Mouse (Mus musculus) brown adipose tissue, adult 24 weeks (tissue): ENCODE measurements around the gene Dgka. TPM values are rescaled to one million over a fixed set of nuclear protein-coding genes. Genes with fewer than 3 reads are reported as not detected.
"Not testable (repeated sequence)": the region's sequence is repeated elsewhere in the genome, so short reads cannot be mapped to it uniquely, and the experiment has no call there.

Experiments used
- H3K27ac ChIP-seq: fragments of 200-500 bp; replicated peaks from 2 replicates; pipeline ENCODE4 v1.5.1; 2012; ENCODE audit warnings: low read depth, mild to moderate bottlenecking, low read length
- H3K4me1 ChIP-seq: fragments of 200-500 bp; 2 replicates; pipeline ENCODE4 v1.6.1; 2012; ENCODE audit warnings: low read length, mixed read lengths; ENCODE audit not compliant: control insufficient read depth, insufficient read depth, insufficient read length
- H3K4me3 ChIP-seq: fragments of 200-500 bp; 2 replicates; pipeline ENCODE4 v1.5.1; 2012; ENCODE audit warnings: low read depth, mild to moderate bottlenecking, low read length, moderate library complexity; ENCODE audit not compliant: insufficient read depth
- polyA plus RNA-seq: library from polyadenylated mRNA; stranded (reverse); fragments of >200 nt; gene quantifications from 2 replicates; pipeline ENCODE4 v1.2.4, GENCODE M21; 2012; ENCODE audit not compliant: missing spikeins, insufficient read depth, insufficient read length

The Dgka gene
- polyA plus RNA-seq, 1 experiment = 6.0 TPM

DNA sequence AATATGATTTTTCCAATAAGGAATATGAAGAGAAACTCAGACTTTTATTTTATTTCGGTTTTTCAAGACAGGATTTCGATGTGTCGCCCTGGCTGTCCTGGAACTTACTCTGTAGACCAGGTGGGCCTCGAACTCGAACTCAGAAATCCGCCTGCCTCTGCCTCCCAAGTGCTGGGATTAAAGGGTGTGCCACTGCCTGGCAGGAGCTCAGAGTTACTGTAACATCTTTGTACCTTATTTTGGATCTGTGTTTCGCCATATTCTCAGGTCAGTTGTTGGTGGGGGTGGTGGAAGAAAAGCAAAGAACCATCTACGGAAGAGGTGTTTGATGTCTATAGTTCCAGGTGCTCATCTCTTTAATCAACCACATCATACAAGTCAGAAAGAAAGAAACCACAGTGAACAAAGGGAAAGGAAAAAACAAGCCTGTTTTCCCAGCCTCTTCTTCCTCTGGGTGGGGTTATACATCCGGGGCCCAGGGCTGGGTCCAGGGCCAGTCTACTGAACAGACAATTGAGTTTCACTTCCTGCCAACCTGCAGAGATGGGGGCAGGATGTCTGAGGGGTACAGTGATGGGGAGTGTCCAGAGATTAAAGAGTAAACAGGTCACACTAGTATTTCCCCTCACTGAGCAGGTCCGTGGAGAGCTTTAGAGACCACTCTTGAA lies 1.4 kb upstream of the Dgka start:
- H3K27ac ChIP-seq = peak overlapping the region; percentile 43
- peaks cover 17% of the 10 kb centered on the region; the same call in 1 of the 2 replicates for H3K4me1 ChIP-seq
- H3K4me3 ChIP-seq = no peak overlapping the region

DNA sequence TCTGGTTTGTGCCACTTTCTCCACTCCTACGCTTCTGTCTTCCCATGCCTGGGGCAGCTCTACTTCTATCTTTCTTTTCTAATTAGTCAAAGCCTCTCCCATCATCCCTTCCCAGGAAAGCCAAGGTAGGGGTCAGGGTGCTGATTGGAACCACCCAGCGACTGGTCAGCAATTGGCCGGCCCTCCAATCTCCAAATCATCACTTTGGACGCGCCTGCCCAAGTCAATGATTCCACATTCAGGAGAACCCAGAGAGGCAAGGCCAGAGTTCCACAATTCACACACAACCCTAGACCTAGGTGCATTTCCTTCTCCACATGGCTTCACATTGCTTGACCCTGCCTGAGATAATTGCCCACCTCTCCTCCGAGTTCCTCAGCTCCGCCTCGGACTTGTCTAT lies 444 bp downstream of the Dgka start:
- H3K4me3 ChIP-seq = peak overlapping the region; percentile 98
- peak overlapping the region; percentile 70 for H3K27ac ChIP-seq
- H3K4me1 ChIP-seq = peaks cover 17% of the 10 kb centered on the region; the same call in 1 of the 2 replicates

DNA sequence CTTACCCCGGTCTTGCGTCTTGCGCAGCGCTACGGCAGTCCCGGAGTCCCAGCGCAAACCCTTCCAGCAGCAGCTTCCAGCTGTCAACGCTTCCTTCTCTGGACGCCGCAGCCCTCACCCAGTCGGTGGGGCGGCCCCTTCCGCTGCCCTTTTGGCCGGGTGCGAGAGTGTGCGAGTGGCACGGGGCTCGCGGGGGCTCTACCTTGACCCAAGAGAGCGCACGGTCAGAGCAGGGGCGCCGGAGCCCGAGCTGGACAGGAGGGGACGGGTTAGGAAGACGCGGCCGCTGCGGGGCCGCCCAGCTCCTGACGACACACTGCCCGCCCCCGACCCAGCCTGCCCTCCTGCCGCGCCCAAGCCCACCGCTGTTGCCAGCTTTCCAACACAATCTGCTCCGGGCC lies 864 bp downstream of the Dgka start:
- Histone ChIP-seq H3K4me1 (peaks cover 17% of the 10 kb centered on the region; the same call in 1 of the 2 replicates), H3K27ac (peak overlapping the region; percentile 70), H3K4me3 (peak overlapping the region; percentile 98)

DNA sequence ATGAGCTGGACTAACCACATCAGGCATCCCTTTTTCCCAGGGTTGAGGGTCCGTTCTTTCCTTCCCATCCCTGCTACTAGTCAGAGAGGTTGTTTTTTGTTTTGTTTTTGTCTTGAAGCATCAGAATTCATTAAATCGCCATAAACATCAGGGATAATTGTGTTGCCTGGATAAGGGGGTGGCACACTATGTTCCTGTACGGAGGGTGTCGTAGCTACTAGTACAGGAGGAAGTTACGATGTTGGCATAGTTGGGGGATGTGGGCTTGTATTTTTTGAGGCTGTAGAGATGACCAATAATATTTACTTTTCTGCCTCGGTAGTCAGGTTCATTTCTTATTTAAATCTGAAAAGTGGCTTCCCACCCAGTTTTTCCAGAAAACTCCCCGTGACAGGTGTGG lies 1.4 kb downstream of the Dgka start:
- H3K4me1 ChIP-seq = peaks cover 17% of the 10 kb centered on the region; the same call in 1 of the 2 replicates
- peak overlapping the region; percentile 98 for H3K4me3 ChIP-seq
- H3K27ac ChIP-seq = peak overlapping the region; percentile 70

DNA sequence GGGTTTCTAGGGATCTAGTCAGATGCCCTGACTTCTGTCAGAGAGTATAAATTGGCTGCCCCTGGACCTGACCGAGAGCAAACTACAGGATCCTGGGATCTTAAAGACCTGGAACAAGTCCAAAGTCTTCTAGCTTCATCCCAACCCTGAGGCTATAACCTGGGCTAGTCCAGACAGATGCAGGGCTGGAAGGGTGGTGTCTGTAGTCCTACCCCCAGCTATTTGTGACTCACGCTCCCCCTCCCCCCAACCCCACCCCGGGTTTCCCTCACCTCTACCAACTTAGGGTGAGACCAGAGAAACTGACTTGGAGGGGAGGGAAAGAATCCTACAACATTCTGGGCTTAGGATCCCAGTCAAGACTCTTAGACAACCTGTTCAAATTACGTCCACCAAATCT lies 2.0 kb downstream of the Dgka start:
- Histone ChIP-seq H3K27ac (no peak overlapping the region), H3K4me3 (peak overlapping the region; percentile 98), H3K4me1 (peaks cover 17% of the 10 kb centered on the region)

DNA sequence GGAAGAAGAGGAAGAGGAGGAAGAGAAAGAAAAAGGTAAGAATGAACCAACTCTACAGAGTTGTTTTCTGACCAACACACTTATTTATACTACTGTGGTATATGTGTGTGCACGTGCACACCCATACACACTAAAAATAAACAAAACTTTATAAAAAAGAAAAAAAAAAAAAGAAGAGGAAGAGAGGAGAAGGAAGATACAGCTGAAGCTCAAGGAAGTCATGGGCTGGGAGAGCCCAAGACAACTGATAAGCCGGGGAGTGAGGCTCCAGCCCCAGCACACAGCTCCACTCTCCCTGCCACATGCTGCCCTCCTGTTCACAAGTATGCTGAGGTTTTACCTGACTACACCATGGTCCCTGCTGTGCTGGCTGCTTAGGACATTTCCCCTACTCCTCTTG lies 4.4 kb downstream of the Dgka start:
- no peak overlapping the region for H3K27ac ChIP-seq
- H3K4me3 ChIP-seq = no peak overlapping the region
- H3K4me1 ChIP-seq = peaks cover 9% of the 10 kb centered on the region

DNA sequence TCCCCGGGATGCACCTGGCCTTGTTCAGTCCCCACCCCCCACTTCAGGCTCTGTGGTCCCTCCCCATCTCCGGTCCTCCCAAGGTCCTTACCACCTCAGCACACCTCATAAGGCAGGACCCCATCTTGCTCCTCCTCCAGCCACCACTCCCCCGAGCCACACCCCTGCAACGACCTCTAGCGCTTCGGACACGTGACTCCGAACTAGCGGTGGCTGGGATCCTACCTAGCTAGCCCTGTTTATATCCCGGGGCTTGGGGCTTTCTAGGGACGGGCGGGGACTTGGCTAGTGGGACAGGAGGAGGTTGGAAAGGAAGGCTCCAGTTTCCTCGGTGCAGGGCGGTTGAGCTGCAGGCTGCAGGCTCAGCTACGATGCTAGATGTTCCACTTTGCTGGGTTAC lies 7.2 kb downstream of the Dgka start:
- Histone ChIP-seq H3K27ac (no peak overlapping the region), H3K4me3 (0 out of 2 replicates have a peak overlapping the region, but pooled peaks have one; percentile 3), H3K4me1 (no peaks in the 10 kb centered on the region; the same call in 1 of the 2 replicates)

DNA sequence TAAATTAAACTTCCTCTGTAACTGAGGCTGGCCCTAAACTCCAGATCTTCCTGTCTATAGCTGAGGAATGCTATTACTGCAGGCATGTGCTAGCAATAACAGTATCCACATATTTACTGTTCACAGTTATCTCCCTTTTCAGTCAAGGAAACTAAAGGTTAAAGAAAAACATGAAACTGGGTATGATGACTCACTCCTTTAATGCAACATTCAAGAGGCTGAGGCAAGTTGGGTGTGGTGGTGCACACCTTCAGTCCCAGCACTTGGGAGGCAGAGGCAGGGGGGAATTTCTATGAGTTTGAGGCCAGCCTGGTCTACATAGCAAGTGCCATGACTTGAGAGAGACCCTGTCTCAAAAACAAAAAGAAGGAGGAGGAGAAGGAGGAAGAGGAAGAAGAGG lies 12.7 kb downstream of the Dgka start:
- Histone ChIP-seq H3K4me1 (no peaks in the 10 kb centered on the region), H3K4me3 (no peak overlapping the region), H3K27ac (no peak overlapping the region)

DNA sequence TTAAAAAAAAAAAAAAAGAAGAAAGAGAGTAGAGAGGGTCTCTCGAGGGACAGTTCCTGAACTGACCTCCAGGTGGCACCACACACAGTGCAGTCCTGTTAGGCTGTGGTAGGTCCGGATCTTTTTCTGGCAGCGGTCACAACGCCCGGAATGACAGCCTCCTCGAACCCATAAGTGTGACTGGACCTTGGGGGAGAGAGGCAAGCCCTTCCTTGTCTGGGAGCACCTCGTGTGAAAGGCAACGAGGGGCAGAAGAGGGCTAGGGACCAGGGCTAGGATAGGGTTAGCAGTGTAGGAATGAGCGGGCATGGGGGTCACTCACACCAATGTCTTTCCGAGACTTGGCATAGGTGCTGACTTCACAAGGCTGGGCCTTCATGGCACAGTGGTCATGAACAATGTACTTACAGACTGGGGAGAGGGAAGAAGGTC lies 13.6 kb downstream of the Dgka start:
- H3K4me3 ChIP-seq = no peak overlapping the region
- no peaks in the 10 kb centered on the region for H3K4me1 ChIP-seq
- H3K27ac ChIP-seq = no peak overlapping the region

DNA sequence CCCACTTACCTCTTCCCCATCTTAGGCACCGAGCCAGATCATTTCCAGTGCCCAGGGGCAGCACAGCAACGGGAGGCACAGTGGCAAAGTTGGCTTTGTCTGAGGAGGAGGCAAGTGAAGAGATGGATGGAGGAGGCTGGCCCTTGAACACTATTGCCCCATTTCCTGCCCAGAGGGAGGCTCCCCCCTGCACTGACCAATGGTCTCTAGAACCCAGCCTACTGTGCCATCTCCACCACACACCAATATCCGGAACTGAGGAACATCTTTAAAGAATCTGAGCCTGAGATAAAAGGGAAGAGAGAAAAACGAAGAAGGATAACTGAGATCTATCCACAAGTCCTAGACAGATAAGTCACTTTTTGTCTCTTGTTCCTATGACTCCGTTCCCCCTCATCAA lies 16.6 kb downstream of the Dgka start:
- Histone ChIP-seq H3K4me1 (no peaks in the 10 kb centered on the region), H3K4me3 (no peak overlapping the region), H3K27ac (no peak overlapping the region)

DNA sequence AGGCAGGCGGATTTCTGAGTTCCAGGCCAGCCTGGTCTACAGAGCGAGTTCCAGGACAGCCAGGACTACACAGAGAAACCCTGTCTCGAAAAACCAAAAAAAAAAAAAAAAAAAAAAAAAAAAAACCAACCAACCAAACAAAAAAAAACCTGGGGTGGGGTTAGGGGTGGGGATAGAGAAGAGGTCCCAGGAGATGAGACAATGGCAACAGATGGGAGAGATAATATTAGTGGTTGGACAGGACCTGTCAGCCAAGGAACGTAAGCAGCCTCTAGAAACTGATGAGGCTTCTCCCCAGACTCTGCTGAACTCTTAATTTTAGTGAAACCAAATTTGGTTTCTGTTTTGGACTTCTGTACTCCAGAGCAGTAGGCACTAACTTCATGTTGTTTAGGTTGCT lies 19.2 kb downstream of the Dgka start:
- not testable (repeated sequence) for H3K4me1 ChIP-seq, H3K4me3 ChIP-seq, H3K27ac ChIP-seq

DNA sequence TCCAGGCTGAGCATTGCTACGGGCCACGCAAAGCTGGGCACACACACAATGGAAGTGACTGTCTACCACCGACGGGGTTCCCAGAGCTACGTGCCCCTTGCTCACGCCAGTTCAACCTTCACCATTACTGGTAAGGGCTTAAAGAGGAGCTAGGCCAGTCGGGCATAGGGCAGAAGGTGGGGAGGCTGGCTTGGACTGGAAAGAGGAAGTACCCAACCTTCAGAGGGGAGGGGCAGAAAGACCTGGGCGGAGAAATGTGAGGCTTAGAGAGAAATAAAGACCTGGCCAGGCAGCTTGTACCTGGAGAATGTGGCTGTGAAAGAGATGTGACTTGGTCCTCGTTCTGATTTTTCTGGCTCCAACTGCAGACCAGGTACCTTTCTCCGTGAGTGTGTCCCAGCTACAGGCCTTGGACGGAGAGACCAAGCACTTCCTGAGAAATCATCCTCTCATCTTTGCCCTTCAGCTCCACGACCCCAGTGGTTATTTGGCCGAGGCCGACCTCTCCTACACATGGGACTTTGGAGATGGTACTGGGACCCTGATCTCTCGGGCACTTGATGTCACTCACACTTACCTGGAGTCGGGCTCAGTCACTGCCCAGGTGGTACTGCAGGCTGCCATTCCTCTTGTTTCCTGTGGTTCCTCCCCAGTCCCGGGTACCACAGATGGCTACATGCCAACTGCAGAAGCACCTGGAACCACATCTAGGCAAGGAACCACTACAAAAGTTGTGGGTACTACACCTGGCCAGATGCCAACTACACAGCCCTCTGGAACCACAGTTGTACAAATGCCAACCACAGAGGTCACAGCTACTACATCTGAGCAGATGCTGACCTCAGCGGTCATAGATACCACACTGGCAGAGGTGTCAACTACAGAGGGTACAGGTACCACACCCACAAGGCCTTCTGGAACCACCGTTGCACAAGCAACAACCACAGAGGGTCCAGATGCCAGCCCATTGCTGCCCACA lies 28.8 kb downstream of the Dgka start:
- Histone ChIP-seq H3K4me3 (no peak overlapping the region), H3K4me1 (no peaks in the 10 kb centered on the region), H3K27ac (no peak overlapping the region)

DNA sequence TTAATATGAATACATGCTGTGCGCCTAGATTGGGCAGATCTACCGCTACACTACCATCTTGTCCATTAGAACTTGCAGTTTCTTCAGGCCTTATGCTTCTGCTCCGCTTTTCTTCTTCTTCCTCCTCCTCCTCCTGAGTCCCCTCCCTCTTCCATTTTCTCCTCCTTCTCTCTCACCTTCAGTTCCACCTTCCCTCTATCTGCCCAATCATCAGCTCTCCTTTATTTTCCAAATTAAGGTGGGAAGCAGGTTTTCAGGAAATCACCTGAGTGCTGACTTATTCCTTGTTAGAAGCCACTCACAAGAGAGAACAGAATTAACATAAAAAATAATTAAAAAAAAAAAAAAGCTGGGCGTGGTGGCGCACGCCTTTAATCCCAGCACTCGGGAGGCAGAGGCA lies 33.3 kb downstream of the Dgka start:
- H3K4me3 ChIP-seq, H3K4me1 ChIP-seq, H3K27ac ChIP-seq: not testable (repeated sequence)

DNA sequence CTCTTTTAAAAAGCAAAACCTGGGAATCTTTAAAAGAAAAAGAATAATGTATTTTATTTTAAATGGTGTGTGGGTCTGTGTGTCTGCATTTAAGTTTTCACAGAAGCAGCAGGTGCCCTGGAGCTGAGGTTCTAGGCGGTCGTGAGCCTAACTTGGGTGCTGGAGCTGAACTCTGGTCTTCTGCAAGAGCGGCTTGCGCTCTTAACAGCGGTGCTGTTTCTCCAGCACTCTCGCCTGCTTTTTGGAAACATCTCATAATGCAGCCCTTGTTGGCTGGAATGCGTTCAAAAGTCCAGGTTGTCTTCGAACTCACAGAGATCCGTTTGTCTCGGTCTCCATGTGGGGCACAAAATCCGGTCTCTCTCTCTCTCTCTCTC lies 39.4 kb downstream of the Dgka start:
- peak overlapping the region; percentile 50 for H3K4me3 ChIP-seq
- H3K27ac ChIP-seq = peak overlapping the region; percentile 72
- peaks cover 6% of the 10 kb centered on the region; the same call in 1 of the 2 replicates for H3K4me1 ChIP-seq

DNA sequence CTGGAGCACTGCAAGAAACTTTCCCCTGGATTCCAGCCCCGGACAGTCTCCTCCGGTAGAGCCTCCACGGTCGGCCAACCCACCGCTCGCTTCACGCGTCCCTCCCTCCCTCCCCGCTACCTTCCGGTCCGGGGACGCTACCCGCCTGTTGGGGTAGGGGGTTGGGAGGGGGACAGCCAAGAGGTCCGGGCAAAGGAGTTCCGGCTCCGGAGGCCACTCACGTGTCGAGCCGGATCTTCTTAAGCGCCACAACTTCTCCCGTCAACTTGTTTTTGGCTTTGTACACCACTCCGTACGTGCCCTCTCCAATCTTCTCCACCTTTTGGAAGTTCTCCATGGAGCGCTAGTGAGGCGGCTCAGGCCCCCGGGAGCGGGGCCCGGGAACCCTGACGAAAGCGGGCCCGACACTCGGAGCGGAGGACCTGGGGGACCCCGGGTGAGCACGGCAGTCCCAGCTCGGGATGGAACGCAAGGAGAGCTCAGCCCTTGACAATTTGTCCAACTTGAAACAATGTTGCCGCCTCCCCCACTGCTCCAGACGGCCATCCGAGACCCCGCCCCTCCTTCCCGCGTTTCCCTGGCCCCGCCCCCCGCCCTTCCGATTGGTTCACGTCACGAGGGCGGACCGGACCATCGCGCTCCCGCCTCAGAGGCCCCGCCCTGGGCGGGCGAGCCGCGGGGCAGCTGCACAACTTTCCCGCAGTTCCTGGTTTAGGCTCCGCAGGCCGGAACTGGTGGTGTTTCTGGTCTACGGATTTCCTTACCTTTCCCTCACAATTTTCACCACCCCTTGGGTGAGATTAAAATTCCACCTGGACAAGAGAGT lies 40.0 kb downstream of the Dgka start, which contains the start of gene Cdk2:
Gene Cdk2 (minus strand): TSS at position 541 of the 826 bp plus-strand sequence.
- peaks cover 6% of the 10 kb centered on the region; the same call in 1 of the 2 replicates for H3K4me1 ChIP-seq
- peak within 1 kb of the TSS; percentile 98 for H3K4me3 ChIP-seq
- peak within 1 kb of the TSS; percentile 80 for H3K27ac ChIP-seq
